Mouse (Mus musculus) spleen, adult 2 months (tissue): ENCODE measurements around the gene Amph. TPM values are rescaled to one million over a fixed set of nuclear protein-coding genes. Genes with fewer than 3 reads are reported as not detected.
"Not testable (repeated sequence)": the region's sequence is repeated elsewhere in the genome, so short reads cannot be mapped to it uniquely, and the experiment has no call there.

ENCODE experiments used
- DNase-seq, 2 experiments: peaks; one replicate each; pipeline versions ENCODE4 v3.0.0 to v3.0.0-alpha.2; 2012 to 2021; ENCODE audit warnings: low spot score in 2 of 2, low read depth in 1 of 2
- H3K27ac ChIP-seq: fragments of 200-500 bp; 2 replicates; pipeline ENCODE4 v1.5.1; 2012; ENCODE audit warnings: low read length, inconsistent platforms; ENCODE audit not compliant: insufficient read depth
- H3K27me3 ChIP-seq: fragments of 200-500 bp; 2 replicates; pipeline ENCODE4 v1.6.1; 2012; ENCODE audit warnings: mild to moderate bottlenecking, moderate library complexity, low read length, inconsistent platforms; ENCODE audit not compliant: control insufficient read depth, insufficient read depth
- H3K36me3 ChIP-seq: fragments of 200-500 bp; 2 replicates; pipeline ENCODE4 v1.6.1; 2012; ENCODE audit warnings: mild to moderate bottlenecking, low read length, inconsistent platforms; ENCODE audit not compliant: control insufficient read depth, insufficient read depth
- H3K4me1 ChIP-seq: fragments of 200-500 bp; 2 replicates; pipeline ENCODE4 v1.6.1; 2011; ENCODE audit warnings: inconsistent platforms; ENCODE audit not compliant: control insufficient read depth, insufficient read depth, insufficient read length
- H3K4me3 ChIP-seq: fragments of 200-500 bp; 2 replicates; pipeline ENCODE4 v1.5.1; 2011; ENCODE audit warnings: mild to moderate bottlenecking, inconsistent platforms; ENCODE audit not compliant: insufficient read depth, insufficient read length; ENCODE audit errors: extremely low read depth
- CTCF ChIP-seq: fragments of 200-500 bp; IDR thresholded peaks from 2 replicates; pipeline ENCODE4 v1.5.1; 2011; ENCODE audit warnings: mild to moderate bottlenecking, inconsistent platforms; ENCODE audit not compliant: insufficient read depth, insufficient read length, insufficient replicate concordance; ENCODE audit errors: extremely low read depth
- POLR2A ChIP-seq: fragments of 200-500 bp; IDR thresholded peaks from 2 replicates; pipeline ENCODE4 v1.6.1; 2011; ENCODE audit warnings: low read depth, low read length, inconsistent platforms
- WGBS: fragments of 180-500 bp; shearing (Covaris S2); methylation state at CpG from one replicate; pipeline ENCODE4 v1.1.7; 2018; 5-methylcytosine and 5-hydroxymethylcytosine counted together
- polyA plus RNA-seq: library from polyadenylated mRNA; depleted of rRNA; stranded (reverse); fragments of >200 nt; gene quantifications from 2 replicates; pipeline ENCODE4 v1.2.3, GENCODE M21; 2012

The Amph gene
- polyA plus RNA-seq, 1 experiment: 0.41 TPM

DNA sequence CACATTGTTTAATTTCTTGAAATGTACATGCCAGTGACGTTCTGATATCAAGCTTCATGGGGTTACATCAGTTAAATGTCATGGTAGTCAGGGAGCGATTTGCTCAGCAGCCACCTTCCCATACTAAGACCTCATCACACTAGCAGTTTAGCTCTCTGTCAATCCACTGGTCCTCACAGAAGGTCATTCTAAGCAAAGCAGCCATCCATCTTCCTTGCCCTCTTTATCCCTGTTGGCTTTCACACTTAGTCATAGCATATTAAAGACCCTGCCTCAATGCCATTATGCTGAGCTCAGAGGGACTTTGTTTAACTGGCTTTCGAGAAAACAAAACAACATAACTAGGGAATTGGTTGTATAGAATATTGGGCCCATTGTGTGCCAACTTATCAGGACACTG lies 161.3 kb downstream of the Amph start:
- H3K4me3 ChIP-seq: no peak overlapping the region
- H3K36me3 ChIP-seq: no peaks in the 10 kb centered on the region
- no peaks in the 10 kb centered on the region for H3K27me3 ChIP-seq
- DNase-seq: no peak
- 66% methylated on average over 3 of the region's 3 CpGs for WGBS
- H3K27ac ChIP-seq: no peak overlapping the region
- TF ChIP-seq CTCF (no peak), POLR2A (no peak)
- H3K4me1 ChIP-seq: no peaks in the 10 kb centered on the region

DNA sequence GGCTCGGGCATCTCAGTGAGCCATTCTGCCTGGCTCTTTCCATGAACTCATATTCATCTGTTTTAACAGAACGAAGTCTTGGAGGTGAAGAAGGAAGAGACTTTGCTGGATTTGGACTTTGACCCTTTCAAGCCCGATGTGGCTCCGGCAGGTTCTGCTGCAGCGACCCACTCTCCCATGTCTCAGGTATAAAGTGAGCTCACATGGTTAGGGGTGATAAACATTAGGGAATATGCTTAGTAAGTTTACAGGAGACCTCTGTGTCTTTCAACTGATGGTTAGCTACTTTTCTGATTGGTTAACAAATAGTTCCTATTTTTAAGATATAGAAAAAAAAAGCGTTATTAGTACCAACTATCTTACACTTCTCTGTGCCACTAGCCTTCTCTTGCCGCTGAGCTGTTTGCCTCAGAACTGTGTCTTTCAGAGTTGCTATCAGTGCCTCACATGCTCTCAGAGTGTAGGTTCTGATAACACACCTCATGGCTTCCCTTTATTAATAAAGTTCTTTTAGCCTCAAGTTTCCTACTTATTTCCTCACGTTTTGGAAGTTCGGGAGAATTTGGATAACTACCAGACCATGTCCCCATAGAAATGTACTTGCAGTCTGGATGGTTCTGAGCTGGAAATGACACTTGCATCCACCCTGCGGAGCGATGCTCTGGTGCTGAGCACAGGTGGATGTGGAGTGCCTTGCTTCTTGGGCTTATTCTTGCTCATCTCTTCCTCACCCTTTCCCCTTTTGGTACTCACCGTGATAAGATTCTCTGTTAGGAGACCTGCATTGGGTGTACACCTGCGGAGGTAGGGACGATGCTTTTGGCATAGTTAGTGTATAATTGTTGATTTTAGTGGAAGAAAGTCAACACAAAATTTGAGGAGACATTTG lies 165.3 kb downstream of the Amph start:
- H3K4me3 ChIP-seq: no peak overlapping the region
- H3K27me3 ChIP-seq: no peaks in the 10 kb centered on the region
- no peak overlapping the region for H3K27ac ChIP-seq
- H3K4me1 ChIP-seq: no peaks in the 10 kb centered on the region
- no peaks in the 10 kb centered on the region for H3K36me3 ChIP-seq
- no peak for DNase-seq
- TF ChIP-seq POLR2A (no peak), CTCF (no peak)
- WGBS: 86% methylated on average over 14 of the region's 14 CpGs

DNA sequence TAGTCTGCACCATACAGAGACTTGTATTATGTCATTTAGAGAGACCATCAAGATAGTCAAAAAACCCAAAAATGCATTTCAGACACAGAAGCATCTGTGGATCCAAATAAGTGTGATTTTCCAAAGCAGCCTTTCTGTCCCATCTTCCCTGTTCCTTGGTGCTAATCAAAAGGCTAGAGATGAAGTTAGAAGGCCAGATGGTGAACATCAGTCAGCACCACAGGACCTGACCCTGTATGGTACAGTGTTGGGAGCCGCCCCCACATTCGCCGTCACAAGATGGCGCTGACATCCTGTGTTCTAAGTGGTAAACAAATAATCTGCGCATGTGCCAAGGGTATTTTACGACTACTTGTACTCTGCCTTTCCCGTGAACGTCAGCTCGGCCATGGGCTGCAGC lies 166.8 kb downstream of the Amph start:
- not testable (repeated sequence) for H3K36me3 ChIP-seq, DNase-seq, H3K27ac ChIP-seq, H3K4me3 ChIP-seq, H3K4me1 ChIP-seq, H3K27me3 ChIP-seq
- WGBS: 90% methylated on average over 6 of the region's 9 CpGs

DNA sequence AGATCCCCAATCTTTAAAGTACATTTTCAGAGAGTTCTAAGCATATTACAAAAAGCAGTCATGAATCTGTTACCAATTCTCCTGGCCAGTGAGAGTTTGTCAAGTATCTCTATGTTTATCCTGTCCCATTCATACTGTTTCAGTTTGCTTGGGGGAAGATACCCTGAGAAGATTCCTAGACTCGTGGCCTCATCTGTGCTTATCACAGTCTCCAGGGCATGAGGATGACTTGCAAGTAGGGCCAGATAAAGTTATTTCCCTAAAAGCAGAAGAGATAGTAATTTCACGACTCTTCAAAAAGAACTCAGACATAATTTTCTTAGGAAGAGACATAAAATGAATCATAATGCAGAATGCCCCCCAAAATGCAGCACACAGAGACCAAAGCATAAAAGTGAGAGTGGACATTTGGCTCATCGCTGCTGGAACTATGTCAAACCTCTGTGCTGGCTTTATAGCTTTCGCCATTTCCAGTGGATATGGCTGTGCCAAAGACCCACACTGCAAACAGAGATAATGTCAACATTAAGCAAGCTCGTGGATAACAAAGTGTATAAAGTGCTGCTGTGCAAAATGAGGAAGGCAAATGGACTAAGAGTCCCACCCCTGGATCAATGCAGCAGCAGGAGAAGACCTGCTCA lies 179.0 kb downstream of the Amph start:
- no peak for DNase-seq
- Histone ChIP-seq H3K27ac (0 out of 2 replicates have a peak overlapping the region, but pooled peaks have one; percentile 9), H3K4me3 (no peak overlapping the region), H3K36me3 (no peaks in the 10 kb centered on the region), H3K27me3 (no peaks in the 10 kb centered on the region), H3K4me1 (no peaks in the 10 kb centered on the region)
- TF ChIP-seq POLR2A: no peak
- no peak for TF ChIP-seq CTCF
- 57% methylated on average over 5 of the region's 5 CpGs for WGBS

DNA sequence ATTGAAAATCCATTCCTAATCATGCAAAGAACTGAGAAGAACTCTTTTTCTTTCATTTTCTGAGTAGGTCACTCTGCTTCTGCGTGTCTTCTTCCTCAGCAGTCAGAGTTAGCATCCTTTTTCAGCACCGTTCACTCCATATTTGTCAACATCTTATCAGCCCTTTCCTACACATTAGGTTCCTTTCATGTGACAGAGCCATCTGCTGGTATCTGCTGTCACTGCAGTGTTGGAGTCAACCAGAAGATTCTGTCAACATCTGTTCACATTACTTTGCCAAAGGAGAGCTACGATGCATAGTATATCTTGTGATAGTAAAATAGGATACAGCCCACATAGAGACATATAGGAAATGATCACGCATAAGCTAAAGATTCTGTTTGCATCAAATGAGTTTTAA lies 185.8 kb downstream of the Amph start:
- Histone ChIP-seq H3K36me3 (no peaks in the 10 kb centered on the region), H3K4me1 (no peaks in the 10 kb centered on the region), H3K27ac (no peak overlapping the region), H3K27me3 (no peaks in the 10 kb centered on the region), H3K4me3 (no peak overlapping the region)
- WGBS: 30% methylated on average over 4 of the region's 4 CpGs
- TF ChIP-seq POLR2A: no peak
- peak; percentile 6; the same call in 1 of the 2 replicates for TF ChIP-seq CTCF
- DNase-seq: peak in 1 of 2 experiments; percentile 6

DNA sequence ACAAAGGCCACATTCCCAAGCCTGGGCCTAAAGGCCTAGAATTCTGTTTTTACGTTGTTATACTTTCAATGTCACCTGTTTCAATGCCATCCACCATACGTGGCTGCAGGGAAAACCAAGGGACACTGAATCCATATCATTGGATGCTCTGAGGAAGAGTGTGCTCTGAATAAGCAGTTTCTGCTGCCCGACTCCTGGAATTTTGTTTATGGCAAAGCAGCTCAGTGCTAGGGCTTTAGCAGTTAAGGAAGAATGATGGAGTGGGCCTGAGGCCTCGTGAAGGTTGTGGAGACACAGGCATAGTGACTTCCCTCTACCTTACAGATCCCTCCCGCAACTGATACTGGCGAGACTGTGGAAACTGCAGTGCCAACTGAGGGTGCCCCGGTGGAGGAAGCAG lies 189.2 kb downstream of the Amph start:
- WGBS: 83% methylated on average over 7 of the region's 7 CpGs
- no peak overlapping the region for H3K27ac ChIP-seq
- H3K4me3 ChIP-seq: no peak overlapping the region
- no peaks in the 10 kb centered on the region for H3K27me3 ChIP-seq
- no peaks in the 10 kb centered on the region for H3K4me1 ChIP-seq
- H3K36me3 ChIP-seq: no peaks in the 10 kb centered on the region
- TF ChIP-seq POLR2A (no peak), CTCF (no peak)
- DNase-seq: no peak

DNA sequence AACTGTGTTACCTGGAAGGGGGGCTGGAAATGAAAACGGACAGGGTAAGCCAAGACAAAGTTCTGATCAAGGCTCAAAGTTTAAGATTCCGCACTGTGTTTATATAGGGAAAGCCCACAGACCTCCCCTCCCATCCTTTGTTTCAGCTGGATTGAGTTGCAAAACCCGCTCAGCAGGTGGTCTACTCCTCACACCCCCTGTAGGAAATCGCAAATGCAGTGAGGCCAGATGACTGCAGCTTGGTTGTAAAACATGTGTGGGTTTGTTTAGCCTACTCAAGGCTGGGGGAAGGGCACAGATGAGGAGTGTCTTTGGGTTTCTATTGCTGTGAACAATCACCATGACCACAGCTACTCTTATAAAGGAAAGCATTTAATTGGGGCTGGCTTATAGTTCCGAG lies 189.9 kb downstream of the Amph start:
- TF ChIP-seq POLR2A: no peak
- no peak for TF ChIP-seq CTCF
- Histone ChIP-seq H3K4me1 (no peaks in the 10 kb centered on the region), H3K4me3 (no peak overlapping the region), H3K27me3 (no peaks in the 10 kb centered on the region), H3K27ac (no peak overlapping the region), H3K36me3 (no peaks in the 10 kb centered on the region)
- no peak for DNase-seq
- 89% methylated on average over 5 of the region's 5 CpGs for WGBS
